Mouse (Mus musculus) T-cell, adult 2 months (primary cell): ENCODE measurements around the gene Gm32717.
"Not testable (repeated sequence)": the region's sequence is repeated elsewhere in the genome, so short reads cannot be mapped to it uniquely, and the experiment has no call there.

Source experiments
- DNase-seq: peaks from one replicate; pipeline ENCODE4 v3.0.0; 2022; ENCODE audit warnings: low spot score

The Gm32717 gene

GRCm38 (mm10) chr10:118240680-118241079, at the start of gene Gm32717:
Gene Gm32717, minus strand, starts transcription at chr10:118240780.
- DNase-seq, result not testable (repeated sequence)

GRCm38 (mm10) chr10:118283016-118283415, 42.4 kb upstream of the Gm32717 start:
- DNase-seq, result not testable (repeated sequence)

GRCm38 (mm10) chr10:118282565-118282964, 42.0 kb upstream of the Gm32717 start:
- not testable (repeated sequence) for DNase-seq

GRCm38 (mm10) chr10:118278069-118278468, 37.5 kb upstream of the Gm32717 start:
- not testable (repeated sequence) for DNase-seq

- DNase-seq, result not testable (repeated sequence)
These were observed 30.8 kb upstream of the Gm32717 start for GRCm38 (mm10) chr10:118271416-118271815.

- DNase-seq, result not testable (repeated sequence)
These were observed 28.2 kb upstream of the Gm32717 start for GRCm38 (mm10) chr10:118268812-118269211.

- DNase-seq, result not testable (repeated sequence)
These were observed 17.8 kb upstream of the Gm32717 start, which contains the start of gene Gm32802 for GRCm38 (mm10) chr10:118258388-118258787. Gene Gm32802, plus strand, starts transcription at chr10:118258688.

GRCm38 (mm10) chr10:118250852-118251295, 10.3 kb upstream of the Gm32717 start:
- DNase-seq, result no peak

GRCm38 (mm10) chr10:118249006-118249595, 8.5 kb upstream of the Gm32717 start:
- DNase-seq, result not testable (repeated sequence)

GRCm38 (mm10) chr10:118232607-118233006, 8.0 kb downstream of the Gm32717 start:
- not testable (repeated sequence) for DNase-seq

- DNase-seq, result not testable (repeated sequence)
These were observed 13.0 kb downstream of the Gm32717 start for GRCm38 (mm10) chr10:118227629-118228028.

- DNase-seq, result not testable (repeated sequence)
These were observed 24.7 kb downstream of the Gm32717 start for GRCm38 (mm10) chr10:118215719-118216393.

GRCm38 (mm10) chr10:118204642-118205041, 35.9 kb downstream of the Gm32717 start, which contains the start of gene Il22:
Gene Il22, plus strand, starts transcription at chr10:118204942.
- DNase-seq, result no peak

- peak; percentile 3 for DNase-seq
These were observed 45.4 kb downstream of the Gm32717 start for GRCm38 (mm10) chr10:118195150-118195549.
